8 mouse cellular contexts compared by ENCODE assay signal in the genomic region with DNA sequence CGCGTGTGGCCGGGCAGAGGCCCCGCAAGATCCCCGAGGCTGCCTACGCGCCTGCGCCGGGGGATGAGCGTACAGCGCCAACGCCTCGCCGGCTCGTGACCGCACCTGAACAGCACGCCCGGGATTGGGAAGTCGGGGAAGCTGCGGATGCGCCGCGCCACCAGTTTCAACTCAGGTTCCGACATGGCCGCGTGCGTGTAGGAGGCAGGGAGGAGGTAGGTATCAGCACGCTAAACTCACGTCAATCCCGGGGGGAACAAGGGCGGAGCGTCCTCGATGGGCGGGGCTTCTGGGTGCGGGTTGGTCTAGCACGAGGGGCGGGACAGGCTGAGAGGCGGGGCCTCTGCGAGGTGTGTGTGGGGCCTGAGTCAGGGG. TPM values are rescaled to one million over a fixed set of nuclear protein-coding genes. Genes with fewer than 3 reads are reported as not detected.
A peak's percentile ranks its signal among the peaks of the same experiment; 100 is the strongest.
DNase-seq lines count a peak whose midpoint lies in the region; ATAC-seq and TF ChIP-seq lines count a peak whose summit lies in the region.

Gene Aprt, minus strand, starts transcription at position 262 of the 375 bp plus-strand sequence.

- no peak for TF ChIP-seq RAD21 in MEL (IDR thresholded peaks at IDR 0.05; ENCODE audit: low read depth, low read length)

- WGBS in cerebellum, adult 2 months: under 1% methylated on average over 39 of the region's 39 CpGs
- WGBS in forebrain, postnatal 0 days: under 1% methylated on average over 39 of the region's 39 CpGs
- under 1% methylated on average over 39 of the region's 39 CpGs for WGBS in lung, embryonic 15.5 days

- H3K9me3 ChIP-seq in MEL (replicated peaks; ENCODE audit: insufficient read depth, low read length): no peaks in the 10 kb centered on the region
- no peaks in the 10 kb centered on the region for H3K9me3 ChIP-seq in forebrain, postnatal 0 days (ENCODE audit: low read length)
- no peaks in the 10 kb centered on the region for H3K9me3 ChIP-seq in lung, embryonic 15.5 days

- H3K4me3 ChIP-seq in MEL (ENCODE audit: control insufficient read depth in 1 of 2, insufficient read depth in 1 of 2, low read depth in 2 of 2, low read length in 2 of 2): peak within 1 kb of the TSS; percentile 80 to 89
- peak within 1 kb of the TSS; percentile 86 for H3K4me3 ChIP-seq in cerebellum, adult 2 months (replicated peaks; ENCODE audit: insufficient read depth, low read depth, low read length)
- peak within 1 kb of the TSS; percentile 53 for H3K4me3 ChIP-seq in forebrain, postnatal 0 days (ENCODE audit: low read depth, low read length)
- peak within 1 kb of the TSS; percentile 70 for H3K4me3 ChIP-seq in lung, embryonic 15.5 days

- no peak for TF ChIP-seq EP300 in MEL (IDR thresholded peaks at IDR 0.05; ENCODE audit: low read depth in 1 of 2, low read length in 2 of 2)

- peak; percentile 95 for ATAC-seq in forebrain, postnatal 0 days
- ATAC-seq in lung, embryonic 15.5 days (ENCODE audit: borderline replicate concordance, extremely low read depth, low FRiP score, low TSS enrichment): peak; percentile 89

- H3K27me3 ChIP-seq in MEL (ENCODE audit: control insufficient read depth in 1 of 2, insufficient read depth in 2 of 2, low read length in 2 of 2): no peaks in the 10 kb centered on the region
- H3K27me3 ChIP-seq in cerebellum, adult 2 months (ENCODE audit: control insufficient read depth, insufficient read depth, low read length): no peaks in the 10 kb centered on the region
- H3K27me3 ChIP-seq in forebrain, postnatal 0 days (ENCODE audit: insufficient read depth, low read length): no peaks in the 10 kb centered on the region
- no peaks in the 10 kb centered on the region for H3K27me3 ChIP-seq in lung, embryonic 15.5 days

- peak; percentile 42 to 82; a peak in 3 of 4 replicates for TF ChIP-seq POLR2A in MEL (IDR thresholded peaks at IDR 0.05; ENCODE audit: control insufficient read depth in 1 of 2, insufficient read depth in 1 of 2, low read depth in 1 of 2, low read length in 2 of 2, poor library complexity in 1 of 2)
- TF ChIP-seq POLR2A in cerebellum, adult 2 months (IDR thresholded peaks at IDR 0.05; ENCODE audit: borderline replicate concordance, insufficient read depth, low read length): peak; percentile 91

- H3K9ac ChIP-seq in MEL (ENCODE audit: control insufficient read depth, low read depth, low read length, poor library complexity, severe bottlenecking): peak within 1 kb of the TSS; percentile 92
- H3K9ac ChIP-seq in forebrain, postnatal 0 days: peak within 1 kb of the TSS; percentile 61
- peak within 1 kb of the TSS; percentile 65 for H3K9ac ChIP-seq in lung, embryonic 15.5 days

- peaks cover 4 to 10% of the 10 kb centered on the region in 2 experiments; a peak in 3 of 4 replicates for H3K4me1 ChIP-seq in MEL (ENCODE audit: control insufficient read depth in 1 of 2, insufficient read depth in 2 of 2, low read length in 2 of 2)
- peaks cover 19% of the 10 kb centered on the region for H3K4me1 ChIP-seq in cerebellum, adult 2 months (ENCODE audit: control insufficient read depth, insufficient read depth, low read length)
- peaks cover 20% of the 10 kb centered on the region for H3K4me1 ChIP-seq in forebrain, postnatal 0 days (ENCODE audit: insufficient read depth)
- peaks cover 37% of the 10 kb centered on the region for H3K4me1 ChIP-seq in lung, embryonic 15.5 days

- H3K27ac ChIP-seq in MEL (ENCODE audit: control insufficient read depth, low read depth, low read length): peak within 1 kb of the TSS; percentile 64
- H3K27ac ChIP-seq in cerebellum, adult 2 months (ENCODE audit: insufficient read depth, low read length): peak within 1 kb of the TSS; percentile 73
- H3K27ac ChIP-seq in forebrain, postnatal 0 days (ENCODE audit: low read depth, low read length): peak within 1 kb of the TSS; percentile 36
- peak within 1 kb of the TSS; percentile 58 for H3K27ac ChIP-seq in lung, embryonic 15.5 days

- peaks cover 0 to 10% of the 10 kb centered on the region in 2 experiments; a peak in 2 of 4 replicates for H3K36me3 ChIP-seq in MEL (ENCODE audit: control insufficient read depth in 1 of 2, insufficient read depth in 2 of 2, low read length in 2 of 2)
- peaks cover 11% of the 10 kb centered on the region for H3K36me3 ChIP-seq in forebrain, postnatal 0 days (ENCODE audit: insufficient read depth)
- peaks cover 20% of the 10 kb centered on the region for H3K36me3 ChIP-seq in lung, embryonic 15.5 days

- peaks cover 13% of the 10 kb centered on the region for H3K79me2 ChIP-seq in MEL (ENCODE audit: control insufficient read depth, insufficient read depth, low read length, poor library complexity)

- DNase-seq in MEL (ENCODE audit: low read depth, low spot score): peak; percentile 89
- DNase-seq in cerebellum, adult 2 months: peak; percentile 95 to 97
- peak; percentile 92 for DNase-seq in forebrain, postnatal 0 days
- DNase-seq in heart, postnatal 4 days: peak; percentile 94
- DNase-seq in layer of hippocampus, adult 8-10 months (ENCODE audit: low spot score in 2 of 2): peak; percentile 90 to 92
- DNase-seq in ovary, adult 18-20 months (ENCODE audit: low spot score): peak; percentile 91
- DNase-seq in thymus, postnatal 0 days (ENCODE audit: low spot score): peak; percentile 95

- TF ChIP-seq CTCF in MEL (IDR thresholded peaks at IDR 0.05 in 2 of 3, conservative IDR thresholded peaks at IDR 0.05 in 1 of 3; ENCODE audit: control insufficient read depth in 1 of 3, insufficient read depth in 1 of 3, low read depth in 2 of 3, low read length in 3 of 3, poor library complexity in 1 of 3, severe bottlenecking in 1 of 3): no peak
- no peak for TF ChIP-seq CTCF in cerebellum, adult 2 months (IDR thresholded peaks at IDR 0.05; ENCODE audit: borderline replicate concordance, insufficient read depth, low read depth, low read length)
- no peak for TF ChIP-seq CTCF in forebrain, postnatal 0 days (IDR thresholded peaks at IDR 0.05; ENCODE audit: low read depth)

- H3K4me2 ChIP-seq in forebrain, postnatal 0 days (ENCODE audit: low read depth): peak within 1 kb of the TSS; percentile 66
- H3K4me2 ChIP-seq in lung, embryonic 15.5 days: peak within 1 kb of the TSS; percentile 90

TF ChIP-seq in MEL, 35 proteins besides CTCF, POLR2A, EP300 and RAD21:
- 0 out of 2 replicates have a peak, but pooled peaks have one; percentile 68 for TF ChIP-seq MYC (IDR thresholded peaks at IDR 0.05; ENCODE audit: low read depth, low read length)
- TF ChIP-seq MAX (IDR thresholded peaks at IDR 0.05; ENCODE audit: low read length): no peak; the same call in 1 of the 2 replicates
- TF ChIP-seq BHLHE40 (IDR thresholded peaks at IDR 0.05; ENCODE audit: borderline replicate concordance, low read depth, low read length): no peak
- peak; percentile 66 for TF ChIP-seq NELFE (IDR thresholded peaks at IDR 0.05; ENCODE audit: low read depth, low read length)
- no peak for TF ChIP-seq GATA1 (IDR thresholded peaks at IDR 0.05; ENCODE audit: low read depth, low read length)
- TF ChIP-seq JUND (IDR thresholded peaks at IDR 0.05; ENCODE audit: low read depth, low read length): no peak
- no peak for TF ChIP-seq MYB (IDR thresholded peaks at IDR 0.05; ENCODE audit: low read depth, low read length)
- TF ChIP-seq SMC3 (IDR thresholded peaks at IDR 0.05; ENCODE audit: low read depth, low read length): no peak
- TF ChIP-seq ZMIZ1 (IDR thresholded peaks at IDR 0.05; ENCODE audit: low read depth, low read length): 0 out of 2 replicates have a peak, but pooled peaks have one; percentile 44
- peak; percentile 73; the same call in 1 of the 2 replicates for TF ChIP-seq MXI1 (IDR thresholded peaks at IDR 0.05; ENCODE audit: low read depth, low read length)
- TF ChIP-seq HCFC1 (IDR thresholded peaks at IDR 0.05; ENCODE audit: low read depth, low read length): no peak
- TF ChIP-seq GABPA (IDR thresholded peaks at IDR 0.05; ENCODE audit: low read depth, low read length): no peak
- 0 out of 2 replicates have a peak, but pooled peaks have one; percentile 47 for TF ChIP-seq SIN3A (IDR thresholded peaks at IDR 0.05; ENCODE audit: low read length)
- TF ChIP-seq ETS1 (IDR thresholded peaks at IDR 0.05; ENCODE audit: low read depth, low read length): no peak
- no peak for TF ChIP-seq TAL1 (IDR thresholded peaks at IDR 0.05; ENCODE audit: low read length)
- TF ChIP-seq ZKSCAN1 (IDR thresholded peaks at IDR 0.05; ENCODE audit: low read depth, low read length): no peak
- TF ChIP-seq TCF12 (IDR thresholded peaks at IDR 0.05; ENCODE audit: low read depth, low read length): no peak
- TF ChIP-seq NRF1 (IDR thresholded peaks at IDR 0.05; ENCODE audit: insufficient read depth, low read depth, low read length, poor library complexity, severe bottlenecking): peak; percentile 60
- TF ChIP-seq USF2 (IDR thresholded peaks at IDR 0.05; ENCODE audit: borderline replicate concordance in 1 of 2, insufficient read depth in 1 of 2, low read depth in 1 of 2, low read length in 2 of 2): no peak
- 0 out of 2 replicates have a peak, but pooled peaks have one; percentile 12 for TF ChIP-seq TBP (IDR thresholded peaks at IDR 0.05; ENCODE audit: low read depth, low read length)
- TF ChIP-seq USF1 (IDR thresholded peaks at IDR 0.05; ENCODE audit: low read depth, low read length): no peak
- no peak for TF ChIP-seq UBTF (IDR thresholded peaks at IDR 0.05; ENCODE audit: borderline replicate concordance, insufficient read depth, low read depth, low read length)

RNA-seq across cellular contexts. Expression of gene Aprt, which starts in this region (rescaled TPM):
- total RNA-seq in MEL (2012; rRNA removed): 239 and 243 TPM in 2 replicates
- polyA plus RNA-seq in MEL (2012; ENCODE audit: insufficient read depth in 1 of 2, insufficient read length in 2 of 2, low read depth in 1 of 2, low replicate concordance in 2 of 2, missing spikeins in 1 of 2): 100 to 1,000 TPM in 1 of 2 experiments, not detected in 1; 287 TPM
- polyA plus RNA-seq in cerebellum, adult 2 months (2012; rRNA removed): 52.9 and 57.4 TPM in 2 replicates
- total RNA-seq in forebrain, postnatal 0 days (2014; rRNA removed): 132 and 163 TPM in 2 replicates
- polyA plus RNA-seq in forebrain, postnatal 0 days (2015; fragmentation: Nextera tagmentation; extraction: Ambion mirVana): 226 and 260 TPM in 2 replicates
- total RNA-seq in heart, postnatal 4 days (2021): 10 to 100 TPM; 58.5 to 58.8 TPM
- 10 to 100 TPM; 56.8 to 69.3 (median 60.2) TPM for total RNA-seq in layer of hippocampus, adult 8-10 months (2022)
- polyA plus RNA-seq in lung, embryonic 15.5 days (2015; fragmentation: Nextera tagmentation; extraction: Ambion mirVana): 314 and 327 TPM in 2 replicates
- 173 and 174 TPM in 2 replicates for polyA plus RNA-seq in thymus, postnatal 0 days (2015; fragmentation: Nextera tagmentation; extraction: Ambion mirVana)

Comparison
In these comparisons a context has a peak if more than half of its experiments do, and no peak if none do; other contexts are left out.
1. Peak in every context shown above with its lines: DNase-seq, ATAC-seq, H3K4me3 ChIP-seq and H3K27ac ChIP-seq.